Mouse (Mus musculus): Measurements from ENCODE around the gene Ano10.

The Ano10 gene

GRCm38 (mm10) chr9:122288416-122288815, 5.8 kb downstream of the Ano10 start:
- DNase-seq = no peak

DNA sequence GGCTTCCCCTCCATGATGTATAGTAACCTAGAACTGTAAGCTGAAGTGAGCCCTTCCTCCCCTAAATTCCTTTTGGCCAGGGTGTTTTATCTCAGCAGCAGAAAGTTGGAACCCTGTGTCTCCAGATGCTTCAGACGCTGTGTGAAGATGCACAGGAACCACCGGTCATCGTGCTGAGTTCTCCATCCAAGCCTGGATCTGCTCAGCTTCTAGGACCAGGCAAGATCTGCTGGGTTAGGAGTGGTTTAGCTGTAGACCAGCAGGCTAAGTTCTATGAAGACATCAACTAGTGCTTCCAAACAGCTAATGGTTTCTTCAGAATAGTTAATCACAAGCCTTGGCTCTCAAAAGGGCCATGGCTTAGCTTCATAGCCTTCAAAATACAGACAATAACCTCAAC, 6.7 kb downstream of the Ano10 start:
- no peak for DNase-seq

DNA sequence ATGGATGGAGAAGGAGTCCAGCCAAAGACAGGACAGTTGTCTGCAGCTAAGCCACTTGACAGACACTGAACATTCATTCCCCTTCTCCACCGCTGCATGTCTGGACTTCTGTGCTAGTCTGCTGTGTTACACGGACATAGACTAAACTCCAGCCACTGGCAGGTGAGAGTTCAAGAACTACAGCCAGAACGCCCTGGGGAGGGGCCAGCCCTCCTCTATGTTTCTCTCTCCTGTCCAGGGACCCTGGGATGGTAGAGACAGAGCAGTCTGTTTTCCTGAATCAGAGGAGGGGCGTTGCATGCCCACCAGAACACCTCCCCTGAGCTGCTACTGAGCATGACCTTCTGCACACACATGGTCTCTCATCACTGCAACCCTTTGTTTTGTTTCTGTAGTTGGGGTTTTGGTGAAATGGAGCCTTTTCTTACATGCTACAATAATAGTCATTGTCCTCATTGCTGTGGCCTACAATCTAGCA, 8.4 kb downstream of the Ano10 start:
- no peak for DNase-seq

DNA sequence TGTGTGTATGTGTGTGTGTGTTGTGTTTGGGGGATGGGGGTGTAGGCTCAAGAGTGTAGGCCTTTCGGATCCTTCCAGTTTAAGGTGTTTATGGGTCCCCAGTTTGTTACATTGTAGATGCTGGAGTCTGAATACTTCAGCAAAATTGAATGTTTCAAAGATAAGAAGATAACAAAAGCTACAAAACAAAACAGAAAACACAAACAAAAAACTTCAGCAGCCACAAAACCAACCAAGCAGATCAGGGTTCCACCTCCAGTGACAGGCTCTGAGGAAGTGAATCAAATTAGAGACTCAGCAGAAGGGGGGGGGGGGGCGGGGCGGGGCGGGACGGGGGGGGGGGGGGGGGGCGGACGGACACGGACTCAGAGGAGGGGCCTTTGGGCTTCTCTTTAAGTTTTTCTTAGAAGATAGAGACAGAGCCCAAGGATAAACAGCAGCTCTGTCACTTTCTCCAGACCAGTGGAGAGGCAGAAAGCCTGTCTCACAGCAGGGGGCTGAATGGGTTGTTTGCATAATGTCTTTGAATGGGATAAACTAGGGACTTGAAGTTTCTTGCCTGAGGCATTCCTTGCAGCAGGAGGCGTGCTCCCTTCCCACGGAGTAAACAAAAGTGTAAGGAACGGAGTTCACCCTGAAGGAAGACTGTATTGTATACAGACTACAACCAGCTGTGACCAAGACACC, 8.9 kb downstream of the Ano10 start:
- DNase-seq = no peak

- no peak for DNase-seq
Observed at GRCm38 (mm10) chr9:122284696-122285095, 9.5 kb downstream of the Ano10 start.

DNA sequence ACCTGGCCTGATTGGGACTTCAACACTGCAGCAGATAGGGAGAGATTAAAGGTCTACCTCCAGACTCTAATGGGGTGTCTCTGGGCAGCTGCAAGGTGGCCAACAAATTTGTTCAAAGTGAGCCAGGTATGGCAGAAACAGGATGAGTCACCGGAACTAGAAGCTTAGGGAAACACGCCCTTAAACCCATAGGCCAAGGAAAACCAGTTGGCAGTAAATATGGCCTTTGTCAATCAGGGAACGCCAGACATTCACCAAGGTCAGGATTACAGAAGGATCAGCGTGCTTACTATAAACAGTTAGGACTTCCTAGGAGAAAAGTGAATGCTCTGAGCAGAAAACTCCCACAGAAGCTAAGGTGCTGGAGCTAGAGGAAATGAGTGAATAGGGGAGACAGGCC, 13.2 kb downstream of the Ano10 start:
- DNase-seq = no peak

GRCm38 (mm10) chr9:122276665-122277064, 17.6 kb downstream of the Ano10 start:
- DNase-seq = no peak

DNA sequence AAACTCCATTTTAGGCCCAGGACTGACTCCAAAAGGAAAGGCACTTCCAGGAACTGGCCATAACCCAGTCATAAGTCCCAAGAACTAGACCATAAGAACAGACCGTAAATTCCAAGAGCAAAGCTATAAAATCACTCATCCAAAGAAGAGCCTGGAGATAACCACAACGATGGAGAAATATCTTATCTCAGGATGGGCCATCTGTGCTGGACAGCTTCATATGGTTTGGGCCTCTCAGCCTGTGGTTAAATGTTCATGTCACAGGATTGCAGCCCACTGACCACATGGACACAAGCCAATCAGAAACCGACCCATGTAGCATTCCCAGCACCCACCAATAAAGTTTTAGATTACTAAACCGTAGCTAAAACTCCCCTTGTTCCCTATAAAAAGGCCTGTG, 18.1 kb downstream of the Ano10 start:
- DNase-seq = no peak

- DNase-seq = no peak
Observed at GRCm38 (mm10) chr9:122274346-122274745, 19.9 kb downstream of the Ano10 start.

GRCm38 (mm10) chr9:122273879-122274278, 20.3 kb downstream of the Ano10 start:
- DNase-seq = no peak

GRCm38 (mm10) chr9:122271866-122272265, 22.4 kb downstream of the Ano10 start:
- no peak for DNase-seq

DNA sequence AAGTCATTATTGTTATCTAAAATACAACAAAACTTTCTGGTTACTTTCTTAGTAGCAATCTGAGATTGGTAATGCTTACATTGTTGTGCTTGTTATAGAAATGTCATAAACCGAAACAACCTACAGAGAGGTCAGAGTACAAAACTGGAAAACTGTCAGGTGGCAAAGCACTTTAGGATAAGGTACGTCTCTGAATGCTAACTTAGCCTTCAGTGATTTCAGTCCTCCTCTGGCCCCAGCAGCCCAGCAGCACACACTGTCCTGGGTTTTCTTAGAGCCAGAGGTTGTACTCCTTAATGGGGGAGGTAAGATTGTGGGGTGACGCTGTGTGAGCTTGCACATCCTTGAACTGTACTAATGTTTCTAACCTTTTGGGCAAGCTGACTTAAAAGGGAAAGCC, 22.9 kb downstream of the Ano10 start:
- DNase-seq = no peak

- no peak for DNase-seq
Observed at GRCm38 (mm10) chr9:122270913-122271312, 23.3 kb downstream of the Ano10 start.

- DNase-seq = no peak
Observed at GRCm38 (mm10) chr9:122269256-122270041, 24.8 kb downstream of the Ano10 start.

GRCm38 (mm10) chr9:122265526-122266210, 28.6 kb downstream of the Ano10 start:
- DNase-seq = no peak

- no peak for DNase-seq
Observed at GRCm38 (mm10) chr9:122263140-122263539, 31.1 kb downstream of the Ano10 start.

- DNase-seq = no peak
Observed at GRCm38 (mm10) chr9:122254386-122254785, 39.8 kb downstream of the Ano10 start.

DNA sequence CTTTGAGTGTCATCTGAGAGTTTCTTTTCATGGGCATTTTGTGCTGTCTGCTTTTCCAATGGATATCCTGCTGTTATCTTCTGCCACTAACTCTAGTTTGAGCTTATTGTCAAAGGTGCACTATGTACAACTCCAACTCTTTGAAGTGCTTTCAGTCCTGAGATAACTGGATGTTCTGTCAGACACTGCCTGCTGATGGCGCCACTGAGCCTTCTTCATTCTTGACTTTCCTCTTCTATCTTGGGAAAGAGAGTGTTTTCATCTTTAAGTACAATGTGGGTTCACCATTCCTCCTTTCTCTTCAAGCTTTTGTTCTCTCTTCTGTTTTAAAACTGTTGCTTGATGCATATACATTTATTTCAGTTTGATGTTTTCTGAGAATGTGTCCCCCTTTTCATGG, 42.1 kb downstream of the Ano10 start:
- no peak for DNase-seq

- DNase-seq = peak; percentile 30
Observed at GRCm38 (mm10) chr9:122248168-122248567, 46.1 kb downstream of the Ano10 start.

- DNase-seq = peak; percentile 76
Observed at GRCm38 (mm10) chr9:122247430-122248027, 46.7 kb downstream of the Ano10 start.

DNA sequence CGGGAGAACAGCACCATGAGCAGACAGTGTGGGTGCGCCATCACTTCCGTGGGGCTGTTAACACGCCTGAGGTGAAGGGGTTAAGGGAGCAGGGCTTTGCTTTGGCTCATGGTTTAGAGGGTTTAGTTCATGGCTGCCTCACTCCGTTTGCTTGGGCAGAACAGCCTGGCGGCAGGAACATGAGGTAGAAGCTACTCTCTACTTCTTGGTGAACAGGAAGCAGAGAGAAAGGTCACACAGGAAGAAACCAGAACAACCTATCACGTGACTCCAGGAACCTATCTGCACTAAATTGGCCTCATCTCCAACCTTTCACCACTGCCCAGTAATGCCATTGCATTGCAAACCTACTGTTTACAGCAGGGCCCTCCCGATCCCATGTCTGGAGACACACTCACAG, 48.3 kb downstream of the Ano10 start:
- no peak for DNase-seq

DNA sequence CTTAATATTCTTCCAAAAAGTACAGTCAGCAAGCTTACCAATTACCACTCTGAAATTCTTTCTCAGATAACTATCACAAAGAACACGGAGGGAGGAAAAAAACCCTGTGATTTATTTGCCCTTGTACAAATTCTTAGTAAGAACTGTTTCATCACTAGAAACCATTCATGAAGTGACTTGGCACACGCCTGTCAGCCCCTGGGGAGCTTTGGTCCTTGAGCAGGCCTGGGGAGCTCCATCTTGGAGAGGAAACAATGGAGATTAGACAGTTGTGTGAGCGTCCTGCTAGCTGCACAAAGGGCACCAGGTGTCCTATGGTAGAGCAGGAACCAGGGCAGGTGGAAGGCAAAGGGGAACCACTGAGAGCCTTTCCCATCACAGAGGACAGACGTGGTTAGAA, 48.8 kb downstream of the Ano10 start:
- no peak for DNase-seq

DNA sequence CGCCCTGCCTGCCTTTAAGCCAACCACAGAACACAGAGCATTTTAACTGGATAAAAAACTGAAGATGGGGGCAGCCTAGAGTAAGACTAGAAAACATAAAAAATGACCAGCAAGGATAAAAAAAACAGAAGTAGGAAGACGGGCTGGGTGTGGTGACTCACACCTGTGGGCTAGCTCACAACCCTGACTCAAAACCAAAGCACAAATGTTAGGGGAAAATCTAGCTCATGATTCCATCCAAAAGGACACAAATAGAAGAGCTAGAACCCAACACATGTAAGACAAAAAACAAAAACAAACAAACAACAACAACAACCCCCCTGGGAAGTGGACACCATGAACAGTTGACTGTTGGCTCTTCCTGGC, 49.4 kb downstream of the Ano10 start:
- DNase-seq = no peak

Measured in cerebellum, adult 8-10 months (tissue).